Mouse (Mus musculus): Measurements from ENCODE around the gene Cela3a. TPM values are rescaled to one million over a fixed set of nuclear protein-coding genes. Genes with fewer than 3 reads are reported as not detected.

The Cela3a gene
- total RNA-seq, 4 experiments from 2014 or later, result not detected

DNA sequence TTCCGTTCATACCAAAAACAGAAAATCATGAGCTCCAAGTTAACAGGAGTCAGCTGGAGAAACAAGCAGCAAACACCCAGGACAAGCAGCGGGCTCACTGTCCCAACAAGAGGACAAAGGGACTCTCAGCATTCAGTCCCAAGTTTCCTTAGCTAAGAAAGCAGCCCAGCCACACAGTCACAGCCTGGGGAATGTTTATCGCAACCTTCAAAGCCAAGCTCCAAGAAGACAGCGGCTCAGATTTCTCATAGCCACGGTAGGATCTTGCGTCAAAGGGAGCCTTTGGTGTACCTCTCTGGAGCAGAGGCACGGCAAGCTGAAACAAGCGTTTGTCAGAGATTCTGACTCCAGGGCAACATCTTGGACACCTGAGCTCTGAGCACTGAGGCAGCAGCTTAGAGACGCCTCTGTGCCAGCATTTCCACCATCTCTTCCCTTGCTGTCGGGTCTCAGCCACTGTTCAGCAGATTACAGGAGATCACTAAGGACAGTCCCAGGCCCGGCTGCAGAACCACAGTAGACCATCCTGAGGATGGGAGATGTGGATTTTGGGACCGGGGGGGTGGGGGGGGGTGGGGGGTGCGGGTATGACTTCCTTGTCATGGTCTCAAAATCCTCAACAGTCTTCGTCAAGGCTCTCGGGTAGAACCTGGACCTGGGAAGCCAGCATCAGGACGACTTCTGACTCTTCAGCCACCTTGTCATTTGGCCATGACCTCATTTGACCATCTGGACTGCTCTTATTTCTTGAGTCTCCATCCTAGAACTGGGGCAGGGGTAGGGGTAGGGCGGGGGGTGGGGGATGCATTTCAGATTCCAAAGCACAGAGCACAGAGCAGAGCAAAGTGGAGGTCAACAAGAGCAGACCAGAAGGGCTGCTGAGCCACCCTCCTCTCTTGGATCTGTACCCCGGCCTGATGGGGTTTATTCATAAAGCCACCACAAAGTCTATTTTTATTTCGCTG, 34.0 kb downstream of the Cela3a start:
- no peak for DNase-seq (ENCODE audit: low spot score in 2 of 2)

DNA sequence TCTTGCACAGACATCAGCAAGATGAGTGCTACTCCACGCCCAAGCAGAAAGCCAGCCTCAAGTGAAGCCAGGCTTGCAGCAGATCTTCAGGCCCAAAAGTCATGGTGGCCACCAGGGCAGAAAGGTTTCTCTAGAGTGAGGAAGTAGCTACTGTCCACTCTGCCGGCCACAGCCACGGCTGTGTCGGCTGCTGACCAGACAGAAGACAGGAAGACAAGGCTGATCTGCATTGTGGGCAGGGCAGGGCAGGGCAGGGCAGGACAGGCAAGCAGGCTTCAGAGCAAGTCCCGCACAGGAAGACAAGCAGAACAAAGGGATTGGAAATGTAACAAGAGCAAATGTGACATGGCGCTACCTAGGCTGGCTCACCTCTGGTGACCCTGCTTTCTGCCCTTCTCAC, 35.9 kb downstream of the Cela3a start:
- no peak for DNase-seq (ENCODE audit: low spot score in 2 of 2)

DNA sequence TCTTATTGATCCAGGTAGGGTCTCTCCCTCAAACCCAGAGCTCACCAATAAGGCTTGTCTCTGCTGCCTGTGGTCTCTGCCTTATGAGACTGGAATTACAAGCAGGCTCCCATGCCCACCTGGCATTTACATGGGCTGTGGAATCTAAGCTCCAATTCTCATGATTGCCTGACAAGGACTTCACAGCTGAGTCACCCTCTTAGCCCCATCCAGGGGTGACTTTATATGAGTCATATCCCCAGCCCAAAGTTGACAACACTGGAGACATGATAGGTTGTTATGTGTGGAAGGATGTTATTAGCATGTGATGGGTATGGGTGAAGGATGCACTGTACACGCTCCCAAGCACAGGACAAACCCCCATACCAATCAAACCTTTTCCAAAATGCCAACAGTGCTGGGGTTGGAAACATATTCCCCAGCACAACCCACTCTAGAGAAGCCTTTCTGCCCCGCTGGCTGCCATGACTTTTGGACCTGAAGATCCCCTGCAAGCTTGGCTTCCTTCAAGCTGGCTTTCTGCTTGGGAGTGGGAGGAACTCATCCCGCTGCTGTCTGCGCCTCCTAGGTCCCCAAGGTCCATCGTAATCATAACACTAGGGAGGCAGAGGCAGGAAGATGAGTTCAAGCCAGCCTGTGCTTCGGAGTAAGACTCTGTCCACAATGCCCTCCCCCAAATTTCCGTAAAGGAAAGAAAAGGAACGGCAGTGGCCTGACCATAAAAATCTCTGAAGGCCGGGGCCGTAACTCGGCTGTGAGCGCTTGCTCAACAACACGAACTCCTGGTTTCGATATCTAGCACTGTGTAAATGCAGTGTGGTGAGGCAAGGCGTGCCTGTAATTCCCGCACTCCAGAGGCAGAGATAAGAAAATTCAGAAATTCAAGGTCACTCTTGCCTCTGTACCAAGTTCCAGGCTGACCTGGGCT, 37.7 kb downstream of the Cela3a start:
- DNase-seq (ENCODE audit: low spot score in 2 of 2), result no peak

DNA sequence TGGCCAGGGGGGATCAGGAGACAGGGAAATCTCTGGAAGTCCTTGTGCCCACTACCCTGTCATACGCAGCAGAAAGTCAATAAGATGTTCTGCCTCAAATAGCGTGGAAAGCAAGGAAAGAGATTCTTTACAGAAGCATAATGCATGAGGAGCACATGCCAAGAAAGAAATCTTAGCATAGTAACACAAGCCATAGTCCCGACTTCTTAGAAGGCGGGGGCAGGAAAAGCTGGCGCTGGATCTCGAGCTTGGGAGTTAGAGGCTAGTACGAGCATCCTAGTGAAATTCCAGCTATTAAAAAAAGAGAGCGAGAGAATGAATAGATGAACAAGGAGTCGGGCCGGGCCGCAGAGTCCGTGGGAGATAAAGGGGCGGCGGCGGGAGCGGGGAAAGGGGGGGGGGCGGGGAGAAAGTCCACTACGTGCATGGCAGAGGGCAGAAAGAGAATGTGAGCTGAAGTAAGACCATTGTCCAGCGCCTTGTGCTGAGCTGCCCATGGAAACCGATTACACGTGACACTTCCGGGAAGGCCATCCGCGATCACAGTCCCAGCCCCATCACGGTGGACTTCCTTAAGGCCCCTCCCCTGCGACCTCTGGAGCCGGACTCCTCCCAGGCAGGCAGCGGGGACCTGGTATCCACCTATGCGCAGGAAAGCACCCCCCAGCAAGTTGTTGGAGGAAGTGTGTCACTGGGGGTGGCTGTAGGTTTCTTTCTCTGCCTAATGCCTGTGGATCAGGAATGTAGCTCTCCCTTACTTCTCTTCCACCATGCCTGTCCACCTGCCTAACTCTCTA, 39.4 kb downstream of the Cela3a start:
- no peak for DNase-seq (ENCODE audit: low spot score in 2 of 2)

DNA sequence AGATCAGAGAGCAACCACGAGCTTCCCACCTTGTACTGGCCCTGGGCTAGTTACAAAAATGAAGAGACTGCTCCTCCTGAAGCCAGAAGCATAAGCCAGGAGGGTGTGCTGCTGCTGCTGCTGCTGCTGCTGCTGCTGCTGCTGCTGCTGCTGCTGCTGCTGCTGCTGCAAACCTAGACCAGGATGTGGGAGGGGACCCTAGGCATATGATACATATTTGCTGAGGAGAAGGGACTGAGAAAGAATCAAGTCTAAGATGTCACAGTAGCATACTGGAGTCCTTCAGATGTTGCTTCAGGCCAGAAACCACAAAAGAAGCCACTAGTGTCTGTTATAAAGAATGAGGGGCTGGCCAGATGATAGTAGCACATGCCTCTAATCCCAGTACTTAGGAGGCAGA, 41.4 kb downstream of the Cela3a start:
- DNase-seq (ENCODE audit: low spot score in 2 of 2), result no peak

DNA sequence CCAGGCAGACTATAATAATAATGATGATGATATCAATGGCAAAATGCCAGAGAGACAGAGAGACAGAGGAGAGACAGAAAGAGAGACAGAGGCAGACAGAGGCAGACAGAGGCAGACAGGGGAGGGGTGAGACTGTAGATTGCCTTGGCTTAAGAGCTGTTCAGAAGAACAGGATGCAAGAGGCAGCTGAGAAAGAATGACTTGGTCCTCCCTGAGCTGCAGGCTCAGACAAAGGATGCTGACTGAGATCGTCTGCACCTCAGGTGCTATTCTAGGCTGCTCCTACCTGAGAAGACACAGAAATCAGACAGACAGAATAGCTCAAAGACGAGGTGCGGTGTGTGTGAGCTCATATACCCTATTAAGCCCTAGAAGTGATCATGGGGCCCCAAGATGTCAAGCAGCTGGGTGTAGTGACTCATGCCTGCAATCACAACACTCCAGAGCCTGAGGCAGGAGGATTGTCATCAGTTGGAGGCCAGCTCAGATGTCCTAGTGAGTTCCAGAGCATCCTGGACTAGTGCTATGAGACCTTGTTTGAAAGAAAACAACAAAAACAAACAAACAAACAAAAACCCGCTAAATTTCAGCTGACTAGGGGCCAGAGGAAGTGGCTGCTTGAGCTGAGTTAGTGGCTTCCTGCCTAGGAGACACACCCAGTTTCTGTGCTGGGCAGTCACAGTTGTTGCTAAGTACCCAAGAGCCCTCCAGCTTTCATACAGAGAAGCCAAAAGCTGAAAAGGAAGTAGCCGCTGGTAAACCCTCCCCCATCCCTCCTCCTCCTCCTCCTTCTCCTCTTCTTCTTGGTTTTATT, 42.1 kb downstream of the Cela3a start:
- no peak for DNase-seq (ENCODE audit: low spot score in 2 of 2)

DNA sequence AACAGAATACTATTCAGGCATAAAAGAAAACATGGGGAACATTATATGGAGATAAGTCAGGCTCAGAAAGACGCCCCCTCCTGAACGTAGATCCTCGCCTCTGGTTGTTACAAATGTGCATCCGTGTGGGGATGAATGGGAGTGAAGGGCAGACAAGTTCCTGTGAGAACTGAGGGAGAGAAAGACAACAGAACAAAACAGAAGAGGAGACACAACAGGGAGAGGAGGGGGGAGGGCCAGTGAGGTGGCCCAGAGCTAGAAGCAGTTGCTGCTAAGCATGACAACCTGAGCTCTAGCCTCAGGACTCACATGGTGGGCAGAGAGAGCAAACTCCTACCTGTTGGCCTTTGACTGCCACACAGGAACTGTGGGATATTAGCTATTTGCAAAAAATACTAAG, 43.5 kb downstream of the Cela3a start:
- no peak for DNase-seq (ENCODE audit: low spot score in 2 of 2)

DNA sequence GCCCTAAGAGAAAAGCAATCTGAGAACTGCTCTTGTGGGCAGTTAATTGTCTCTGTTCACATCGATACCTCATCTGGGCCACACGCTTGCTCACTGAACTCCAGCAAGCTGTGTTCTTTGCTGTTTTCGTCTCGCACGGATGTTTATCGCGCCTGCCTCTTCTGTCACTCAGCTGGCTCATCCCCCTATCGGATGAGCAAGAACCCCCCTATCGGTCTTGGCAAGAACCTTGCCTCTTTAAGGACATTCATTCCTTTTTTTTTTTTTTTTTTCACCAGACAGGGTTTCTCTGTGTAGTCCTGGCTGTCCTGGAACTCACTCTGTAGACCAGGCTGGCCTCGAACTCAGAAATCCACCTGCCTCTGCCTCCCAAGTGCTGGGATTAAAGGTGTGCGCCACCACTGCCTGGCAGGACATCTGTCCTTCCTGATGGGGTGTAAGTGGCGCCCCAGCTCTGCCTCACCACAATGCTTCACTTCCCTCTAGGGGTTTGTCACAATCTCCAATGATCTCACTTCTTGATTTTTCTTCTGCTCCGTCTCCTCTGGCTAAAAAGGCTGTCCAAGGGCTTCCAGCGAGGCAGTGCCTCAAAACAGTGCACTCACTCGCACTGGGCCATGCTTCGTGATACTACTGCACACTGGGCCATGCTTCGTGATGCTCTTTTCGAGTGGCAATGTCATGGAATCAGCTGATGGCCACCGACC, 44.1 kb downstream of the Cela3a start:
- no peak for DNase-seq (ENCODE audit: low spot score in 2 of 2)

DNA sequence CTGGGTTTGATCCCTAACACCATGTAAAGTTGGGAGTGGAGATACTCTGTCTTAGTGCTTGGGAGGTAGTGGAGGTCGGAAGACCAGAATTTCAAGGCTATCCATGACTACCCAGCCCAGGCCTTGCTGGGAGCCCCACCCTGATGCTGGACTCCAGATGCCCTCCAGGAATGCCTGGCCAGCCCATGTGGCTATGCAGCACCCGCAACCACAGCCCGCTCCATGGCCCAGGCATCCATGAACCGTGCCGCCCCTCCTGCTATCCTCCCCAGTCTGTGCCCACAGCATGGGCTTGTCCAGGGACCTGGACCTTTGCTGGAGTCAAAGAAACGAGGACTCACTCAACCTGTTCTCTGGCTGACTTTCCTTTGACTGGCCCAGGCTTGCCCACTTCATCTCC, 44.8 kb downstream of the Cela3a start:
- DNase-seq (ENCODE audit: low spot score in 2 of 2), result no peak

DNA sequence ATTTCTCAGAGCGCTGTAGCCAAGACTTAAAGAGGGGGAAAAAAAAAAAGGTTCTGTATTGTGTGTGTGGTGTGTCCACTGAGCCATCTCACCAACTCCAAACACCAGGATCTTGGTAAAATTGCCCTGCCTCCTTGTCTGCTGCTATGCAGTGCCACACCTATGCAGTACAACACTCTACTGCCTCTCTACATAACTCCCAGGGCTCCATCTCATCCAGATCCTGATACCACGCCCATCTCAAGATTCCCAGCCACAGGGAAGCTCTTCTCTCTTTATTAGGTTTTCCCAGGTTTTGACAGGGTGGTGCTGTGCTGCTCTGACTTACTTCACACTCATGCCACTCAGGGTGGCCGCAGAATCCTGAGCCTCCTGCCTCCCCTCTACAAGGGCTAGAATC, 48.6 kb downstream of the Cela3a start:
- DNase-seq (ENCODE audit: low spot score in 2 of 2), result no peak

DNA sequence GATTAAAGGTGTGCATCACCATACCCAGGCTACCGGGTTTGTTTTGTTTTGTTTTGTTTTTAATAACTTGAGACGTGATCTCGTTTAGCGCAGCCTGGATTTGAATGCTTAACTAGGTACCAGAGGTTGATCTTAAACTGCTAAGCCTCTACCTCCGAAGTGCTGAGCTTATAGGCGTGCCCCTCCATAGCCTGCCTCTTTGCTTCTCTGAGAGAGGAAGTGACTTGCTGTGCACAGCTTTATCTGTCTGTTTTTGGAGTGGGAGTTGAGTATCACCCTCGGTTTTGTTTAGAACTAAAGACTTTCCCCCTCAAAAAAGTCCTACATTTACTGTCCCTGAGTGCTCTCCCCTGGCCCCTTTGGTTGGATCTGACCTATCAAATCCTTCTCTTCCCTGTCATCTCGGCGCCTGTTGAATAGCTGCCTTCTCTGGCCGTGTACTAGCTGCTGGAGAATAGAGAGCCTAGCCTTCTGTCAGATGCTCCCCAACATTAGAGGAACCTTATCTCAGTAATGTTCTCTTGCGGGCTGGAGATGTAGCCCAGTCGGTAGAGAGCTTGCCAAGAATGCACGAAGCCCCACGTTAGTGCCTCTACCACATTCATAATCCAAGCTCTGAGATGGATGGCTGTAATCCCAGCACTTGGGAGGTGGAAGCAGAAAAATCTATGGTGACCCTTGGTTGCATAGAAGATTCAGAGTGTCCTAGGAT, 51.1 kb downstream of the Cela3a start:
- no peak for DNase-seq (ENCODE audit: low spot score in 2 of 2)

DNA sequence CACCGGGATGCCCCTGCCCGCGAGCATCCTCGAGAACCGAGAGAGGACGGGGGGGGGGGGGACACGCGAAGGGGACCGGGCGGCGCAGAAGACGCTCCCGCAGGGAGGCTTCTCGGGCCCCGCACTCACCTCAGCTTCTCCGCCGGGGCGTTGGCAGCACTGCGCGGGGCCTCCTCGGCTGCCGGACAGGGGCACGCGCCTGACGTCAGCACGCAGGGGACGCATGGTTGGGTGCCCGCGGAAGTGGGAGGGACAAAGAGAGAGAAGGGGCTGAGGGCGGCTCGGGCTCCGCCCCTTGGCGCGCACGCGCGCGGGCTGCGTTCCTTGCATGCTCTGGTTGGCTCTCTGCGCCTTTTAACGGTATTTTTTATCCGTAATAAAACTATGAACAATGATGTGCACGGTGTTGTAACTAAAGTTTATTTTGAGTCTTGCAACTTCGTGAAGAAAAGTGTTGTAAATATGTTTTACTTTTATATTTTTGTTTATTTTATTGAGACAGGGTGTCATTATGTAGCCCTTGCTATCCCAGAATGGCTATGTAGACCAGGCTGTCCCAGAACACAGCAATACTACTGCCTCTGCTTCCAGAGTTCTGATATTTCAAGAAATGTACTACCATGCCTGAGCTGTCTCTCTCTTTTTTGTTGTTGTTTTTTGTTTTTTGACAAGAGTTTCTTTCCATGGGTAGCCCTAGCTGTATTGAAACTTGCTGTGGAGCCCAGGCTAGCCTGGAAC, 51.9 kb downstream of the Cela3a start, which contains the start of gene Cdc42:
TSS of gene Cdc42 (minus strand) at position 204 of the 738 bp plus-strand sequence.
- DNase-seq (ENCODE audit: low spot score in 2 of 2), result peak; percentile 93 to 96

DNA sequence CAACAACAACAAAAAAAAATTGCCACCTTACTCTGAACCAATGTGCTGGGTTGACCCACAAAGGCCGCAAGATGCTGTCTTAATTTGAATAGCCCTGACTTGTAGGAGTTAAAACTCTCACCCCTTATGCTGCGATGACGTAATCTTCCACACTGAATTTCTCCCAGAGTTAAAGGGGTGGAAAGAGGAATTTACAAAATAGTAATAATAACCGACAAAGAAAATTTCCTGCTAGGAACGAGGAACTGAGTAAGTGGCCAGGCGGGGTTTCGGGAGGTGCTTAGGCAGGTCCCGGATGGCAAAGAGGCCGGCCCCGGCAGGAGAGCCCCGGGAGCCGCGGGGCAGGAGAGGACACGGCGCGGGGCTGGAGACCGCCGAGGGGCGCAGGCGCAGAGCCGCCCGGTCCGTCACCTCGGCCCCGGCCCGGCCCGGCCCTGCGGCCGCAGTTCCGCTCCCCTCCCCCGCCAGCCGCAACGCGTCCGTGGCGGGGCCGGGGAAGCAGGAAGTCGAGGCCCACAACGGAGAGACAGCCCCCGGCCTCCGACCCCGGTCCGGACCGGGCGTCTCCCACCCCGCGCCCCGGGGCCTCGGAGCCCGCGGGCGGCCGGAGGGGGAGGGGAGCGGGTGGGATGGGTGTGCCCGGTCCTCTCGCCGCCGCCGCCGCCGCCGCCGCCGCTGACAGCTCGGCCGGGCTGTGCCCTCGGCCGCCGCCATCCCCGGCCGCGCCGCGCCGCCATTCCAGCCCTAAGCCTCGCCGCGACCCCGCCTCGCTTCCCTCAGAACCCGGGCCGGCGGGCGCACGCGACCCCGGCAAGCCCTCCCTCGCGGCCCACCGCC, 52.7 kb downstream of the Cela3a start:
- peak; percentile 26 to 43 for DNase-seq (ENCODE audit: low spot score in 2 of 2)
